Mouse (Mus musculus) gastrocnemius, postnatal 4 days (tissue): ENCODE measurements around the gene Amotl1. TPM values are rescaled to one million over a fixed set of nuclear protein-coding genes. Genes with fewer than 3 reads are reported as not detected.
"Not testable (repeated sequence)": the region's sequence is repeated elsewhere in the genome, so short reads cannot be mapped to it uniquely, and the experiment has no call there.

Experiments used
- DNase-seq, 2 experiments: peaks; one replicate each; pipeline ENCODE4 v3.0.0; 2021 to 2022; ENCODE audit warnings: low spot score in 2 of 2, mixed read lengths in 2 of 2
- total RNA-seq, 2 experiments: library from RNA; stranded (reverse); gene quantifications; 2 replicates each; pipeline ENCODE4 v1.2.3; 2021

Amotl1 gene
- total RNA-seq, 2 experiments from 2014 or later = 330 to 368 TPM

DNA sequence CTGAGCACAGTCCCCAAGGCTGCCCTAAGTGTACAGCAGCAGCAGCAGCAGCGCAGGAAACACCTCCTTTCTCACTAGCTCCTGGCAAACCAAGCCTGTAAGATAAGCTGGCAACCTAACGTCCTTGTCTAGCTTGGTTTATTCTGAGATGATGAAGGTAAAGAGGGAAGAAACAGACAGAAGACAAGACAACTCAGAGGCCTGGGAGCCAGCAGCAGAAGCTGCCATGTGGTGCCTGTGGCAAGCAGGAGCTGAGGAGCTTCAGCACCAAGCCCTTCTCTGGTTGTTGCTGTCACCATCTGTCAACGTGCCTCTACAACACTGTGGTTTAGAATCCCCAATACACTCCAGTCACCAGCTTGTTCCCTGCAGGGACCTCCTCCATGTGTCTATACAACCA, 37.4 kb downstream of the Amotl1 start:
- DNase-seq = no peak

DNA sequence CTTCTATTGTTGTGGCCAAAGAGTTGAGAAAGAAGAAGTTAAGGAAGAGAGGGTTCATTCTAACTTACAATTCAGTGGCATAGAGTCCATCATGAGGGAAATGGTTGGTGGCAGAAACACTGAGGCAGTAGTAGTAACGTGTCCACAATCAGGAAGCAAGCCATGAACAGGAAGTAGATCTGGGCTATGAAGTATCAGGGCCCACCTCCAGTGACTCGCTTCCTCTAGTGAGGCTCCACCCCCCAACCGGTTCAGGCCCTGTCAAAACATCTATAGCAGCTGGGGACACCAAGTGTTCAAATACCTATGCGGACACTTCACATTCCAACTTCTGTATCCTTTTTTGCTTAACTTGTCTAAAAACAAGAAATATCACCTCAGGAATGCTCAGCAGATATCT, 38.9 kb downstream of the Amotl1 start:
- DNase-seq = no peak

DNA sequence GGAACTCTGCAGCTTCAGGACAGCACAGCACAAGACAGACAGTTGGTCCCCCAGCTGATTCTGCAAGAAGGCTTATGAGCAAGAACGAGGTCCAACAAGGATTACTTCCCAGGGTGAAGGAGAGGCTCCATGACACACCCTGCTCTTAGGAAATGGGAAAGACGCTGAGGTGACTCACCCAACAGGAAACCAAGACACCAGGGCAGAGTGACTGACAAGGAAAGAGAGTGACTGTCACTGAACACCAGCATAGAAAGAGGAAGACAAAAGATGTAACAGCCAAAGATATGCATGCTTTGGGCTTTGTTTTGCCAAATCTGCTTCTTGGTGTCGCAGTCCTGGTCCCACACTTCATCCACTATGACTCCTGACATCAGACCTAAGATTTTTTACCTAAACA, 40.5 kb downstream of the Amotl1 start:
- DNase-seq = no peak

DNA sequence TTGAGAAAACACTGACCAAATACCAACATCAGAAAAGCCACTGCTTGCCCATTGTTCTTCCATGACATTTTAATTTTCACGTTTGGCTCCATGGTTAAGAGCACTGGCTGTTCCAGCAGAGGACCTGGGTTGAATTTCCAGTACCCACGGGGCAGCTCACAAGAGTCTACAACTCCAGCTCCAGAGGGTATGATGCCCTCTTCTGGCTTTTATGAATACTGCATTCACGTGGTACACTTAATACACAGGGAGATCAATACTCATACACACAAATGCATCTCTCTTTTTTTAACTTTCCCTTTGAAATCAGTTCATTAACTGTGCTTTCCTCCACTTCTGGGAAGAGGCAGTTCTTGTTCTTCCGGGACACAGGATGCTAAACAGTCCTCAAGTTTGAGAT, 41.4 kb downstream of the Amotl1 start:
- DNase-seq = no peak

GRCm38 (mm10) chr9:14599799-14600198, 45.1 kb downstream of the Amotl1 start:
- DNase-seq = no peak

- no peak for DNase-seq
These were observed 46.7 kb downstream of the Amotl1 start for GRCm38 (mm10) chr9:14598157-14598556.

- no peak for DNase-seq
These were observed 47.4 kb downstream of the Amotl1 start for GRCm38 (mm10) chr9:14597429-14597828.

DNA sequence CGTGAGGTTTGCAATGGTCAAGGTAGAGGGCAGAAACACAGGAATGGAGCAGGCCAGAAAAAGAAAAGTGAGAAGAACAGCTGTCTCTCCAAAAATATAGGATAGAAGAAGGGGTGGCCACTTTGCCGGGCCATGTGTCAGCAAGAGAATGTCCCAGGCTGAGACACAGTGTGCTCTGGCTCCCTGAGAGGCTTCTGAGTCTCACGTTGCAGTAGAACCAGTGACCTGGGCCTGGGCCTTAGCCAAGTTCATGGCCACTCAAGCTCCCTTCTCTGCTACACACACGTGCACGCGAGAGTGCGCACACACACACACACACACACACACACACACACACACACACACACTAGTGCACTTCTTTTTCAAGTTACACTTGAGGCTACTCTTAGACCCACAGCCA, 48.0 kb downstream of the Amotl1 start:
- DNase-seq = no peak

DNA sequence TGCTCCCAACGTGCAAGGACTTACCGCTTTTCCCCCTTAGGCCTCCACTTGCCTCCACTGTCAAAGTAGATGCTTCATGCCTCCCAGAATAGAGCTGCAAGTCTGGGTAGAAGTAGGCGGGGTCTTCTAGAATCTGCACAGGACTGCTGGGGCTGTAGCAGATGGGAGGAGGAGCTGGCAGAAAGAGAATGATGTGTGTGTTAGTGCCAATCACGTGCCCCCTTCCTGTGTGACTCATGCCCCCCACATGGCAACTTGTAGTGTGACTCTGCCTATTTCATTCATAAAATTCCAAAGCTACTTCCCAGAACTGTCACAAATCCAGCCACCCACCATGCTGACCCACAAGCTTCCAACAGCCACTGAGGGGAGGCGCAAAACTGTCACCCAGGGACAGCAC, 48.4 kb downstream of the Amotl1 start:
- DNase-seq = no peak

- no peak for DNase-seq
These were observed 49.0 kb downstream of the Amotl1 start for GRCm38 (mm10) chr9:14595893-14596292.

DNA sequence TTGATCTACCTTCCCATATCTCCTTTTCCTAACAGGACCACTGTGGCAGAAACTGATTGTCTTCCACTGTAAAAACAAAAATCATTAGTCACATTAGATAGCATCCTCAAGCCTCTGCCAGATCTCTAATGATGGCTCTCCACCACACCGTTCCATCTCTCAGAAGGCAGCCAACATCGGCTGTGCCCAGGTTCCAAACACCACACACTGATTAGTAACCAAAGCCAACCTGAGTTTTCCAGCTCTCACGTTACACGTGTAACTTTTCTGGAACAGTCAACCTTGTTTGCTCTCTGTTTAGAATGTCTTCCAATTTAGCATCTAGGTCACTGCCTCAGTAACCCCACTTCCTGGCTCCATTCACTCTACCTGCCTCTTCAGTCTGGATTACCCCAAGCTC, 51.0 kb downstream of the Amotl1 start:
- no peak for DNase-seq

- DNase-seq = no peak
These were observed 54.2 kb downstream of the Amotl1 start for GRCm38 (mm10) chr9:14590666-14591065.

- no peak for DNase-seq
These were observed 56.2 kb downstream of the Amotl1 start for GRCm38 (mm10) chr9:14588690-14589089.

GRCm38 (mm10) chr9:14585702-14586101, 59.2 kb downstream of the Amotl1 start:
- DNase-seq = no peak

- DNase-seq = no peak
These were observed 65.9 kb downstream of the Amotl1 start for GRCm38 (mm10) chr9:14578960-14579359.

GRCm38 (mm10) chr9:14576359-14576758, 68.5 kb downstream of the Amotl1 start:
- not testable (repeated sequence) for DNase-seq

DNA sequence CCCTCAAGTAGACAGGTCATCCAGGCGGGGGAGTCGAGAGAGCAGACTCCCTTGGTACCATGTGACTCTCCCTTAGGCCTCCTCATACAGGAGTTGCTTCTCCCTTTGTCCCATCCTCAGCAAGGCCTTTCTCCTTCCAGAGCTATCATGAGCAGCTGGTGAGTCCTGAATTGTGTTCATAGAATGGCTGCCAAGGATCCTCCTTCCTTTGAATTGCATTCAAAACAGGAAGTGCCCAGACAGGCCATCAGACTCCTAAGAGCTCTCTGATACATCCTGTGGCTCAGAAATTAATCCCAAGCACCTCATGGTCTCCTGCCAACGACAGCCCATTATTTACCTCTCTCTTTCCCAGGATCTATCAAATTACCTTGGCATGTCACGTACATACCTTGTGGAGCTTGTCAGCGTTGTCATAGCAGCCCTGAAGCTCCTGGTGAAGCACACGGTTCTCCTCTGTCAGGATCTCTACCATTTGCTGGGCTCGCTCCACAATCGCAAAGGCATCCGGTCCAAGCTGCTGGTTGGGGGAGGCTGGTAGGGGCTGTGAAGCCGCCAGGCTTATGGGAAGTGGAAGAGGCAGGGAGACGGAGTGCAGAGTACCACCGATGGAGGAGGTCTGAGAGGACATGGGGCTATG, 70.0 kb downstream of the Amotl1 start:
- DNase-seq = no peak

DNA sequence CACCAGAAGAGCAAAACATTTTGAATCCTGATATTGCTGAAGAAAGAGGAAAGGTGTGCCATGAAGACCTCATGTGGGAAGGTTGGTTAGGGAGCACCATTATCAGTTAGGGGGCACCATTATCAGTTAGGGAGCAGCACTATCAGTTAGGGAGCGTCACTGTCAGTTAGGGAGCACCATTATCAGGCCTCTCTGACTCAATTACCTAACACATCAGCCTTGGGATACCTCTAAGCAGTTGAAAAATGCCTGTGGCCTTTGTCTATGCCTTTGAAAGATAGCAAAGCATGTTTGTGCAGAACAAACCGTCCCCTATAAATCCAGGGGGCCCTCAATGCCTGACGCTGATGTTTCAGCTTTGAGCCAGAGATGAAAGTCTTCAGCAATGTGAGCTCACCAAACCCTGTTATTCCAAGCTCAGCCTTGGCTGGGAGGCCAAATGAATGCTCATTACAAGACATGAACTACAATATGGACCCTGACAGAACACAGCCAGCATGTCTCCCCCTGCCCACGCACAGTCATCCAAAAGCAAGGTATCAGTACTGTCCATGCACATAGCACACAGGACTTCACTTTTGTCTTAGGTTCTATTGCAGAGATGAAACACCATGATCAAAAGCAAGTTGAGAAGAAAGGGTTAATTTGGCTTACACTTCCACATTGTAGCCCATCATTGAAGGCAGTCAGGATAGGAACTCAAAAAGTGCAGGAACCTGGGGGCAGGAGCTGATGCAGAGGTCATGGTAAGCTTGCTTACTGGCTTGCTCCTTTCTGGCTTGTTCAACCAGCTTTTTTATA, 75.5 kb downstream of the Amotl1 start:
- DNase-seq = no peak

GRCm38 (mm10) chr9:14568487-14568886, 76.4 kb downstream of the Amotl1 start:
- no peak for DNase-seq

GRCm38 (mm10) chr9:14564486-14564885, 80.4 kb downstream of the Amotl1 start:
- DNase-seq = no peak

DNA sequence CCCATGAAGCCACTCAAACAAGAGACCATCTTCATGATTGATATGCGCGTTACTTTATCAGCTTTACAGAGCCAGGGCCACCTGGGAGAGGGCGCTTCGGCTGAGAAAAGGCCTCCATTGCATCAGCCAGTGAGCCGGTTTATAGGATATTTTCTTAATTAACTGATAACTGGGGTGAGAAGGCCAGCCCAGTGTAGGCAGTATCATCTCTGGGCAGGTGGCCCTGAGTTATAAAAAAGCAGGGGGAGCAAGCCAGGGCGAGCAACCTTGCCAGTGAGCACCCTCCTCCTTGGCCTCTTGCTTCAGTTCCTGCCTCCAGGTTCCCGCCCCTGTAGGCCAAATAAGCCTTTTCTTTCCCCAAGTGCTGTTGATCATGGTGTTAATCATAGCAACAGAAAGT, 81.5 kb downstream of the Amotl1 start:
- no peak for DNase-seq

GRCm38 (mm10) chr9:14560545-14560944, 84.3 kb downstream of the Amotl1 start:
- no peak for DNase-seq

GRCm38 (mm10) chr9:14559996-14560395, 84.9 kb downstream of the Amotl1 start:
- DNase-seq = no peak
